Mouse (Mus musculus) spleen, postnatal 36 days (tissue): Measurements from ENCODE around the gene Rps27rt.
"Not testable (repeated sequence)": the region's sequence is repeated elsewhere in the genome, so short reads cannot be mapped to it uniquely, and the experiment has no call there.

Experiments used
- DNase-seq, 2 experiments: peaks; one replicate each; pipeline ENCODE4 v3.0.0; 2022; ENCODE audit warnings: low spot score in 2 of 2, mixed read lengths in 1 of 2

The Rps27rt gene

DNA sequence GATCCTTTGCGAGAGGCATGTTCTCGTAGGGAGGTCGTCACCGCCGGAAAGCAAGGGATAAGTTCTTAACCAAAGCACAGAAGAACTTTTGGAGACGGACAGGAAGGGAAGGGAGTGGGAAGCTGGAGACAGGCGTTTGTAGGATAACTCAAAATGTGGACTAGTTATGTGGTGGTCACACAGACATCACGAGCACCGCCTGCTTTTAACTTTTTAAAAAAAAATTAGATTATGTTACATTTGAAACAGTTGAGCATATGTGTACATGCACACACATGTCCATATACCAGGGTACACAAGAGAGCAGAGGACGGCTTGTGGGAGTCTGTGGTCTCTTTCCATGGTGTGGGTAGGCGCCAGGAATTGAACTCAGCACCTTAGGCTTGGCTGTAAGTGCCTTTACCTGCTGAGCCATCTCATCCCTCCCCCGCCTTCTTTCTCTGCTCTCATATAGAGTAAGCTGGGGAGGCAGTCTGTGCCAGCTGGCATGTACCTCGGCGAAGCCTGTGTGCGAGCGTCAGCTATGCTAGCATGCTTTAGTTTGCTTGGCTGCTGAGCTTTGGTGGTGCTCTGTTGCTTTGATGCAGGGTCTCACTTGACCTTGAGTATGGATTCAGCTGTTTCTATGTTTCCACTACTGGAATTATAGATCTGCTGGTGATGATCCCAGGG is at the start of gene Rps27rt:
Rps27rt (minus strand) TSS at position 51 of the 672 bp plus-strand sequence.
- DNase-seq, result no peak

DNA sequence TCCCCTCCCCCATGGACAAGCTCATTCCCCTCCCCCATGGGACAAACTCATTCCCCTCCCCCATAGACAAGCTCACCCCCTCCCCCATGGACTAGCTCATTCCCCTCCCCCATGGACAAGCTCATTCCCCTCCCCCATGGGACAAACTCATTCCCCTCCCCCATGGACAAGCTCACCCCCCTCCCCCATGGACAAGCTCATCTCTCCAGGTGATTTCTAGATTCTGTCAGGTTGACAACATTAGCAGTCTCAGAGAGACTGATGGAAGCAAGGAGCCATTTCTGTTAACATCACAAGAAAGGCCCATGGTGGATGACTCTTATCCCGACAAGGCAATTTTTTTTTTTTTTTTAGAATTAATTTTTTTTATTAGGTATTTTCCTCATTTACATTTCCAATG is 48.5 kb upstream of the Rps27rt start:
- DNase-seq, result not testable (repeated sequence)

DNA sequence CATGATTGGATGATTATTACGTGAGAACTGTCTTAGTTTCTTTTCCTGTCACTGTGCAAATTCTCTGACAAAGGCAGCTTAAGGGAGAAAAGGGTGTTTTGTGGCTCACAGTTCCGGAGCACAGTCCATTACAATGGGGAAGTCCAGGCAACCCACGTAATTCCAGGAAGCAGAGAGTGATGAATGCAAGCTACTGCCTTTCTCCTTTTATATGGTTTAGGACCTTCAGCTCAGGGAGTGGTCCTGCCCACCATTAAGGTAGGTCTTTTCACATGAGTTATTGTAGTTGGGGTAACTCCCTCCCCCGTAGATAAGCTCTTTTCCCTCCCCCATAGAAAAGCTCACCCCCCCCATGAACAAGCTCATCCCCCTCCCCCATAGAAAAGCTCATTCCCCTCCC is 48.0 kb upstream of the Rps27rt start:
- no peak for DNase-seq

DNA sequence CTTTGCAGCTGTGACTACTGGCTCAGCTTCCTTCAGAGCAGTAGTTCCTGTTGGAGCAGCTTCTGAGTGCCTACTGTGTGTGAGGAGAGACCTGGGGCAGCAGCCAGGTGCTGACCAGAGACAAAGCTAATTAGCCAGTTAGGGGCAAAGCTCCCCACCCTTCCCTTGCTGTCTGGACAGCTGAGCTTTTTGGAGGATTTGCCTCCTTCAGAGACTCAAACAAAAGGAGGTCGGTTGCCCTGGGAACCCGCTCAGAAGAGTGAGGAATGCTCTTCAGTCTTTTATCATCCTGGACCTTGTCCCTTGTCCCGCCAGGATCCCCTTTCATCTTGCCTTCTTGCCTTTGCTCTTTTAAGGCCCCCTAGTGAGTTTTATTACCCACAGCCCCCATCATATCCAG is 46.8 kb upstream of the Rps27rt start:
- DNase-seq, result no peak

DNA sequence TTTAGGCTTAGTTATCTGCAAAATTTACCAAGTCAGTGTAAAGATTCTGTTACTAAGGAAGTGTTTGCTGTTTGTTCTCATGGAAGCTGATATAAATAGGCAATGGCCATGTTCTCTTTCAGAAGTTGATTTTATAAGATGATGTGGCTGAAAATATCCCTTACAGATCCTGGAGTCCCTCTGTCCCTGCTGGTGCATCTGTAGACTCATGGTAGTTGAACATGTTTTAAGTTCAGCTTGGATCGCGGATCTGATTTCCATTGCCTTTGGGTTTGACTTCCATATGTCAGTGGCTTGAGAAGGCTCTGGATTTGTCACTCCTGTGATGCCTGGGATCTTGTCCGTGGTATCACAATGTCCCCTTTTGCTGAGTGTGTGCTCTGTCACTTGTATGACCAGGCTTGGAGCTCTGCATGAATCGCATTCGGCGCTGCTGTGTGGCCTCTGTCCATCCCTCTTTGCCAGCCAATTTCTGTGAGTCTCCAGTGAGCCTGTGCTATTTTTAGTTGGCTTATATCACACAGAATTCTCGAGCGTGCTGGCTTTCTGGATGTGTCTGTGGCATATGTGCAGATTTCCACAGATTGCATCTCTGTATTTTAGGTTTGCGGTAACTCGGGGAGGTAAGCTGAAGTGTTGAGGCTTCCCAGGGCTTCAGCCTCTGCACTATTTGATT is 41.3 kb upstream of the Rps27rt start:
- no peak for DNase-seq

DNA sequence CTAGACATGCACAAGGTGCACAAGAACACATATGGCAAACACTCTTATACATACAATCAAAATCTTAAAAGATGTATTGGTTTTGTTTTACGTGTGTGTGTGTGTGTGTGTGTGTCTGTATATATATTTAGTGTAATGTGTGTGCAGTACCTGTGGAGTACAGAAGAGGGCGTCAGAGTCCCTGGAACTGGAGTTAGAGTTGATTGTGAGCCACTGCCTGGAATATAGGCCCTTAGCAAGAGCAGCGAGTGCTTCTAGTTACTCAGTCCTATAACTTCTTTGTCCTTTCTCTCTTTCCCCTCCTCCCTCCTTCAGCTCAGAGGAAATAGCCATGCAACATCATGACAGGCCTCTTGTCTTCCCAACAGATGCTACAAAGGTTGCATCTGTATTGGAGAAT is 40.6 kb upstream of the Rps27rt start:
- DNase-seq, result no peak

DNA sequence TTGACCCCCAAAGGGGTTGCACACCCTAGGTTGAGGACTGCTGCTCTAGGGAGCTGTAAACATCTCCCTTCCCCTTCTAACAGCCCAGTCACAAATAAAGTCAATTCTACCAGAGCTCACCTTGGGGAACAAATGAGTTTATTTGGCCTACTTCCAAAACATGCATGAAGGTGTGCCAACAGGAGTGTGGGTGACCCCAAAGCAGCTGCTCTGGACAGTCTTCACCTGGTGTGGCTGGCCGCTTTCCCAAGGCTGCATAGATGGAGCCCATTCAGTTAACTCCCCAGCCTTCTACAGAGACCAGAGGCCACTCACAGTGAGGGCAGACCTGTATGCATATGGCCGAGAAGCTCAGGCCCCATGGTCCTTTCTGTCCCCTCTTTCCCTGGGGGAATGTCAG is 38.9 kb upstream of the Rps27rt start:
- DNase-seq, result no peak

DNA sequence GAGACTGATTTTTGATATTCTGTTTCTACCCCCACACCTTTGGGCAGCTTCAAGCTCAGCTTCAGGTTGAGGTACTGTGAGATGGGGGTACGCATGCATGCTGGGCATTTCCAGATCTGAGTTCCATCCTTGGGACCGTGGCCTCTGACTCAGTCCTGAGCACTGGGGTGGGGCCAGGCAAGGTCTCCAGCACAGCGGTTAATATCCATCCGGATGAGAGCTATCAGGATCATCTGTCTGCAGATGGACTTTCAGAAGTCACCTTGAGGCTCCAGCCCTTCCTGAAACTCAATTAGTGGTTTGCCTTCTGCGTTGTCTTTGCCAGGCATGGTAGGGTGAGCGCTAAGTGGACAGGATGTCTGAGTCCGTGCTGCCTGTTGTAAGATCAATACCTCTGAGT is 37.6 kb upstream of the Rps27rt start:
- no peak for DNase-seq

DNA sequence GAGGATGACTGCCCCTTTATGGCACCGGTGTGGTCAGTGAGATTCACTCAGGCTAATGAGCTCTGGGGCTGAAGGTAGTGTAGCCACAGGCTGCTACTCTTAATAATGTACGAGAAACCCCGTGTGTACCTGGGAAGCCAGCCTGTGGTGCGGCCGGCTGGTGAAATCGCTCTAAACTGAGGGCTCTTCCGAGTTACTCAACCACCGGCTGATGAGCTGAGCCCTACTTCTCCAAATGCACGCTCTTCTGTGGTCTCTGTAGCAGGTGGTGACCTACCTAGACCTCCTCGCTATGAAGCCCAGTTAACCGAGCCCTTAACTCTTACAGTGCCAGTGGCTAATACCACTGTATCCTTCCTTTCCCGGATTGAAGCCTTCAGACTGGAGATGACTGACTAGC is 29.8 kb upstream of the Rps27rt start:
- DNase-seq, result no peak

DNA sequence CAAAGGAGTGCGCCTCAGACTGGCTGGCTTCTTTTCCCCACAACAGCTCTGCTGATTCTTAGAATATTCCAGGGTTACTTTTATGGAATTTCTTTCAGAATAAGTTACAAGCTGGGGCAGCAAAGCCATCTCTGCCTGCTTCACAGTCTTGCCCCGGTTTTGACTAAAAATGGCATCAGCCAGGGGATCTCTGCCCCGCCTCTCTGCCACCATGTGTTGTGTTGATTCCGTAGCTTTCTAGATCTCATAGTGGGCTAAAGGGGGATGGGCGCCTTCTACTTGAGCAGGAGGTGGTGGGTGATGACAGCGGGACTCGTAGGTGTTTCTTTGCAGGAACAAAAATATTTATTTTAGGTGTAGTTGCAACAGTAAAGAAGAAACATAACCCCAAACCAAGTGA is 25.7 kb upstream of the Rps27rt start:
- DNase-seq, result no peak

DNA sequence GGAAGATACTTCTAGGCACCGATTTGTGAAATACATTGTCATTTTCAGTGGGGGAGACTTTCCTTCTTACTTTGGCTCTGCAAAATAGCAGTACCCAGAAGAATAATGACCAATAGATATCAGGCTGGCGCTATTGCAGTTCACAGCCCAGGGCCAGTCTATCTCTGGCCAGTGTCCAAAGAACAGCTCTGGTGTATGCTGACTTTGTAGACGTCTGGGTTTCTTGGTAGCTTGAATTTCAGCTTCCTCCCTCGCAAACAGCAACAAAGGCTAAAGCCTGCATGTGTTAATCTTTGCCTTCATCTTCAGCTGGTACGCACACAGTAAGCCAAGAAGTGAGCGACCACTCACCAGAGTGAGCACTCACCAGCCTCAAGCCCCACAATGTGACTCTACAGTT is 25.2 kb upstream of the Rps27rt start:
- DNase-seq, result no peak

DNA sequence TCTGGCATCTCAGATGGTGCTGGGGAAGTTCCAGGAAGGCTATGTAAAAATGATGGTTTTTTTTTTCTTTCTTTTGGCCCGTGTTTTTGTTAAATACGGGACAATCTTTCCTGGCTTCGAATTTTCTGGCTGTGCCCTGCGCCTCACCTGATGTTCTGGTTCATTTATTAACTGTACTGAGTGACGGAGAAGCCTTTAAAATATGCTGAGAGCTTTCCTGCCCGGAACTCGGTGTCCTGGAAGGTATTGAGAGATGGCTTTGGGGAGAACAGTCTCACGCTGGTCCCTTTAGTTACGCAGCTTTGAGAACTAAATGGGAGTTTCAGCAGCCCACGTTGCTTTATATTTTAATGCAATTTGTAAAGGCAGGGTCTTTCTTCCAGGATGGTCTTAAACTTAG is 22.9 kb upstream of the Rps27rt start:
- DNase-seq, result no peak

DNA sequence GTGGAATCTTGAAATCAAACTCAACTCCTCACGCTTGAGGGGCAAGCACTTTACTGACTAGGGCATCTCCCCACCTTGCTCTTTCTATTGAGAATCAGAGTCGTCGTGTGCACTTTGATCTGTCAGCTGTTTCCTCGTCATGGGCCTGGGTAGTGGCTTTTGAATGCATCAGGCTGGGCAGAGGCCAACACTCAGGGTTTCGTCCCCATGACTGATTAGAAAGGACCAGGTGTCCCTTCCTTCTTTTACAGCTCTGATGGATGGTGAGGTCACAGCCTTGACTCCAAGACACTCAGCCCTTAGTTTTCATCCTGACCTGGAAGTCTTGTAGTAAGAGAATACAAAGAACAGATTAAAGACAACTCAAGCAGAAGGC is 17.2 kb upstream of the Rps27rt start:
- no peak for DNase-seq

DNA sequence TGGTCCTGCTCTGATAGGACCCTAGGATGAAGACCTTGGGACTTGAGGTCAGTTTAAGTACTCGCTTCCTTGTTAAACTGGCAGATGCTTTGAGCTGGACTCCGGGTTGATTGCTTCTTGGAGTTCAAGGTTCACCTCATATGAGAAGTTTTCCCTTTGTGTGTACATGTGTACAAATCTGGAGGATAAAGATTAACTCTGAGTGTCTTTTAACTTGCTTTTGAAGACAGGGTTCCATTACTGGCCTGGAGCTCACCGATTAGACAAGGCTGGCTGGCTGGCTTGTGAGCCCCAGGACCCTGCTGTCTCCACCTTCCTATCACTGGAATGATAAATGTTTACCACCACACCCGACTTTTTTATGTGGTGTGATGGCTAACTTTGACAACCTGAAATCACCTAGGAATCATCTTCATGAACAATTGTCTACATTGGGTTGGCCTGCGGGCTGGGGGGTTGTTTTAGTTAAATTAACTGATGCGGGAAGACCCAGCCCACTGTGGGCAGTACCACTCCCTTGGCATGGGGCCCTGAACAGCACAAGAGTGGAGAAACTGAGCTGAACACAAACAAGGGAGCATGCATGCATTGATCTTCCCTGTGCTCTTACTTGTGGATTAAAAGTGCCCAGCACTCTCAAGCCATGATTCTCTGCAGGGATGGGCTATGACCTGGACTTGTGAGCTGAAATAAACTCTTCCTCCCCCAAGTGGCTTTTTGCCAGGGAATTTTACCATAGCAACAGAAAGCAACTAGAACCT is 16.7 kb upstream of the Rps27rt start:
- no peak for DNase-seq

DNA sequence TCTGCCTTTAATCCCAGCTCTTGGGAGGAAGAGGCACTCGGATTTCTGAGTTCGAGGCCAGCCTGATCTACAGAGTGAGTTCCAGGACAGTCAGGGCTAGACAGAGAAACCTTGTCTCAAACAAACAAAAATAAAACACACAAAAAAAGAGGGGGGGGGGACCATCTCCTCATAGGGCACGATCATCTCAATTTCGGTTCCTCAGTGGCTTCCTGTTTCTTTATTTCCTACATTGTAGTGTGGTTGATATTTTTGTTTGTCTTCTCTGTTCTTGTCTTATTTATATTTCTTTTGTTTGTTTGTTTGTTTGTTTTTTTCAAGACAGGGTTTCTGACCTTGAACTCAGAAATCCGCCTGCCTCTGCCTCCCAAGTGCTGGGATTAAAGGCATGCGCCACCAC is 13.9 kb upstream of the Rps27rt start:
- no peak for DNase-seq

DNA sequence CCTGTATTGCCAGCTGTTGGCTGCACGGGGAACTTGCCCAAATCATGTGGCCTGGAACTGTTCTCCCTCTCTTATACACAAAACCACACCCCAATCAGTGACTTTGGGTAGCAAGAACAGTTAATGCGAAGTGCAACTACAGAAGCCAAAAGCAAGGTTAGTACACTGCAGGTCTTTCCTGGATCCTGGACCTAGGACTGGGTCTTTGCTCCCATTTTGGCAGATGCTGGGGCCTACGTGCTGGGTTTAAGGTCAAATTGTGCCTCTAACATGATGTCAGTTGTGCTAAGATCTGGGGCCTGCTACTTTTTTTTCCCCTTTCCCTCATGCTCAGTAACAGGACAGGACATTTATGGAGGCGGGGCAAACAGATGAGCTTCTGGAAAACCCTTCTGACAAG is 13.2 kb upstream of the Rps27rt start:
- no peak for DNase-seq

DNA sequence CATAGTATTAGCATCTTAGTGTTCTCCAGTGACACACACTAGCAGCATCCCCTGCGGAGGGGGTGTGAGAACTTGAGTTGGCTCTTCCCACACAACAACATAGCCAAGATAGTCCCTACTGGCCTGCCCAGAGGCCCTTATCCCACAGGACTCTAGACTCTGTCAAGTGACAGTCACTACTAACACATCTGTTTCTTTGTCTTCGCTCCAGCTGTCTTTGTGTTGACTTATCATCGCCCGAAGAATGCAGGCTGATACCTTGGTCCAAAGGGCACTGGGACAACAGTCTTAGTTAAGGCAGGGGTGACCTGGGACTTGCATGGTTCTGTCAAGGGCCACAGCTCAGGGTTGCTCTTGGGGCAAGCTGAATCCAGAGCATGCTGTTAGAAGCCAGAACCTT is 12.7 kb upstream of the Rps27rt start:
- DNase-seq, result no peak

DNA sequence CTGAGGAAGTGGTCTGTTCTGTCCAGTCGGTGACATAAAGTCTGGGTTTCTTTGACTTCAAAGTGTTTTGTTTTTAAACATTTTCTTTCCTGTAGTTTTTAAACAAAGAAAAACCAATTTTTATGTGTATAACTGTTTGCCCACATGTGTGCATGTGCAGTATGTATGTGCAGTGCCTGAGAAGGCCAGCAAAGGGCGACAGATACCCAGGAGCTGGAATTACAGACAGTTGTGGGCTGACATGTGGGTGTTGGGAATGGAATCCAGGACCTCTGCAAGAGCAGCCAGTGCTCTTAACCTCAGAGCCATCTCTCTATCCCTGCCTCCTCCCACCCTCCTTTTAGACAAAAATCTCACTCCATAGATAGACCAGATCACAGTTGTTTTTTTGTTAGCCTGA is 10.0 kb upstream of the Rps27rt start:
- DNase-seq, result no peak

DNA sequence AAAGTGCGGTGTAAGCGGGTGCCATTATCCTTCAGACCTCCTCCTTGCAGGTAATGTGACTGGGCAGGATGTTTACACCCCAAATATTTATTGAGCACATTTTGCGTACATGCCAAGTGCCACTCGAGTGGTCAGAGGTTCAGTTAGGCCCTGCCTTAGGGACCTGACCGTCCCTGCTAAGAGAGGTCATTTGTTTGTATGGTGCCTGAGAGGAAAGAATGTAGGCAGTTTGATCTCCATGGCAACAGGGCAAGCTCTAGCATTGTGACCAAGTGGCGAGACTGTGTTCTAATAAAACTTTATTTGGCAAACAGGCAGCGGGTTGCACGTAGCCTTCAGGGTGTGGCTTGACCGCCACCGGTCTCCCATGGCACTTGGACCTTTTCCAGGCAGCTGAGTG is 7.9 kb upstream of the Rps27rt start:
- DNase-seq, result no peak

DNA sequence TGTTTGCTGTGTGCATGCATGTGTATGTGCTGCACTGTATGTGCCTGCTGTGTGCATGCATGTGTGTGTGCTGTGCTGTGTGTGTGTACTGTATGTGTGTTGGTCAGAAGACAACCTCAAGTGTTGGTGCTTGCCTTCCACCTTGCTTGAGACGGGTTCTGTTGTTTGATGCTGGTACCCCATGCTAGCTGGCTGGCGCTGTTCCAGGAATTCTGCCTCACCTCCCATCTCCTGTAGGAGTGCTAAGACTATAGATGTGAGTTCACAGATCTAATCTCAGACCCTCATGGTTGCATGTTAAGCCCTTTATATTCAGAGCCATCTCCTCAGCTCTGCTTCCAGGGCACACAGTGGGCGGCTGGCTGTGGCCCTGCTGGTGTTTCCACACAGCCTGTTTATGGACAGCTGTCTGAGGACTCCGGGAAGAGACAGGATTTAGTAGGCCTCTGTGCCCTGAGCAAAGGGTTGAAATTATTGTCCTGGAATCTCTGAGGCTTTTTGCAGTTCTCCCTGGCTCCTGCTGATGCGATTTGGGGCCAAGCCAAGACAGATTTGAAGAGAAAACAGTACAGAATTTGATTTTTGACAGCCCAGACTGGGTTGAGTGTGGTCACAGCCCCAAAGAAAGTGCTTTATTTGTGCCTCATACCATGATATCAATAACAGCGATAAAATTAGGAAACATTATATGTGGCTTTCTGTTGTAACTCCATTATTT is 6.2 kb upstream of the Rps27rt start:
- no peak for DNase-seq

DNA sequence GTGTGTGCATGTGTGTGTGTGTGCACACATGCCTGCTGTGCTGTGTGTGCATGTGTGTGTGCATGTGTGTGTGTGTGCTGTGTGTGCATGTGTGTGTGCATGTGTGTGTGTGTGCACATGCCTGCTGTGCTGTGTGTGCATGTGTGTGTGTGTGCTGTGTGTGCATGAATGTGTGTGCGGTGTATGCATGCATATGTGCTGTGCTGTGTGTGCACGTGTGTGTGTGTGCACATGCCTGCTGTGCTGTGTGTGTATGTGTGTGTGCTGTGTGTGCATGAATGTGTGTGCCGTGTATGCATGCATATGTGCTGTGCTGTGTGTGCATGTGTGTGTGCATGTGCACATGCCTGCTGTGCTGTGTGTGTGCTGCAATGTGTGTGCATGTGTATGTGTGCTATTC is 5.5 kb upstream of the Rps27rt start:
- no peak for DNase-seq

DNA sequence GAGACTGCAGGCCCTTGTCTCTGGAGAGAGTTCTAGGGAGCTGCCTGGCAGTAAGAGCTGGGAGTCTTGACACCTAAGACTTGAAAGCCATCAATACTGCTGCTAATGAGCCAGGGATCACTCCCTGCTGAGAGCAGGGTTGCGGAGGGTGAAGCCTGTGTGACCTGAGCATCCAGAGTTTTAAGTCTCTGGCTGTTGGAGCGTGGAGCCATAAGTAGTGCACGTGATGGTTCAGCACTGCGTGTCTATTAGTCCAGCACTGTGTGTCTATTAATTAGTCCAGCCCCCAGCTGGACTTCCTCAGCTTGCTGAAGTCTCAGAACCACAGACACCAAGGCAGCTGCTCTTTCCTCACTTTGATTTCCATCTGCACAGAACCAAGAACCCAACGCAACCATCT is 3.8 kb upstream of the Rps27rt start:
- no peak for DNase-seq

DNA sequence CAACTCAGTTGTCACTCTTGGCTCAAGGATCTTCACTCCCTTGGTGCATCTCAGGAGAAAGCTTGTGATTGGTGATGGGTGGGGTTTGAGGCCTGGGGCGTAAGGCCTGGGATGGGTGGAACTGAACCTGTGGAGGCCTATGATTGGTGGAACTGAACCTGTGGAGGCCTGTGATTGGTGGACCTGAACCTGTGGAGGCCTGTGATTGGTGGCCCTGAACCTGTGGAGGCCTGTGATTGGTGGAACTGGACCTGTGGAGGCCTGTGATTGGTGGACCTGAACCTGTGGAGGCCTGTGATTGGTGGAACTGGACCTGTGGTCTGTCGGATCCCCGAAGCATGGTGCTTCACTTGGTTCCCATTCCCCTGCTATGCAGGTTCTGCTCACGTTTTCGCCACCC is 3.2 kb upstream of the Rps27rt start:
- no peak for DNase-seq
